Mouse (Mus musculus) embryonic facial prominence, embryonic 14.5 days (tissue): ENCODE data around the gene Npl. TPM values are rescaled to one million over a fixed set of nuclear protein-coding genes. Genes with fewer than 3 reads are reported as not detected.

ENCODE experiments used
- ATAC-seq: fragments of 200-750 bp; cut with Nextera tagmentation; 2 replicates; pipeline ENCODE4 v1.8.0; 2017; ENCODE audit warnings: low read depth, moderate number of reproducible peaks, moderate TSS enrichment
- DNase-seq: peaks from one replicate; pipeline ENCODE4 v3.0.0-alpha.2; 2015; ENCODE audit warnings: low spot score
- H3K27ac ChIP-seq: fragments of 300-500 bp; sonication (generic); replicated peaks from 2 replicates; pipeline ENCODE4 v1.5.1; 2014; ENCODE audit warnings: low read depth, mild to moderate bottlenecking, low read length, moderate library complexity
- H3K27me3 ChIP-seq: fragments of 300-500 bp; sonication (generic); replicated peaks from 2 replicates; pipeline ENCODE4 v1.6.1; 2014; ENCODE audit warnings: low read length; ENCODE audit not compliant: control insufficient read depth, insufficient read depth
- H3K36me3 ChIP-seq: fragments of 300-500 bp; sonication (generic); 2 replicates; pipeline ENCODE4 v1.6.1; 2014; ENCODE audit warnings: low read length, mixed read lengths; ENCODE audit not compliant: control insufficient read depth, insufficient read depth
- H3K4me1 ChIP-seq: fragments of 300-500 bp; sonication (generic); 2 replicates; pipeline ENCODE4 v1.6.1; 2014; ENCODE audit warnings: antibody characterized with exemption, low read length; ENCODE audit not compliant: control insufficient read depth, insufficient read depth
- H3K4me2 ChIP-seq: fragments of 300-500 bp; sonication (generic); 2 replicates; pipeline ENCODE4 v1.6.1; 2014; ENCODE audit warnings: low read depth, mild to moderate bottlenecking, low read length, moderate library complexity, mixed read lengths
- H3K4me3 ChIP-seq: fragments of 300-500 bp; sonication (generic); 2 replicates; pipeline ENCODE4 v1.5.1; 2014; ENCODE audit warnings: low read depth, mild to moderate bottlenecking, low read length
- H3K9ac ChIP-seq: fragments of 300-500 bp; sonication (generic); 2 replicates; pipeline ENCODE4 v1.6.1; 2014; ENCODE audit warnings: low read depth, mild to moderate bottlenecking, low read length, moderate library complexity, mixed read lengths
- H3K9me3 ChIP-seq: fragments of 300-500 bp; sonication (generic); 2 replicates; pipeline ENCODE4 v1.6.1; 2016; ENCODE audit warnings: low read length; ENCODE audit not compliant: control insufficient read depth
- WGBS: fragments of 180-500 bp; shearing (Covaris S2); extraction: QIAGEN DNeasy Blood & Tissue Kit; methylation state at CpG from one replicate; pipeline ENCODE4 v1.1.7; 2014; 5-methylcytosine and 5-hydroxymethylcytosine counted together
- polyA plus RNA-seq: library from polyadenylated mRNA; unstranded; fragments of >200 nt; fragmentation: Nextera tagmentation; extraction: Ambion mirVana; gene quantifications from 2 replicates; pipeline ENCODE4 v1.2.1, GENCODE M21; 2014

Gene Npl
- polyA plus RNA-seq = 14.9 and 15.4 TPM in 2 replicates

DNA sequence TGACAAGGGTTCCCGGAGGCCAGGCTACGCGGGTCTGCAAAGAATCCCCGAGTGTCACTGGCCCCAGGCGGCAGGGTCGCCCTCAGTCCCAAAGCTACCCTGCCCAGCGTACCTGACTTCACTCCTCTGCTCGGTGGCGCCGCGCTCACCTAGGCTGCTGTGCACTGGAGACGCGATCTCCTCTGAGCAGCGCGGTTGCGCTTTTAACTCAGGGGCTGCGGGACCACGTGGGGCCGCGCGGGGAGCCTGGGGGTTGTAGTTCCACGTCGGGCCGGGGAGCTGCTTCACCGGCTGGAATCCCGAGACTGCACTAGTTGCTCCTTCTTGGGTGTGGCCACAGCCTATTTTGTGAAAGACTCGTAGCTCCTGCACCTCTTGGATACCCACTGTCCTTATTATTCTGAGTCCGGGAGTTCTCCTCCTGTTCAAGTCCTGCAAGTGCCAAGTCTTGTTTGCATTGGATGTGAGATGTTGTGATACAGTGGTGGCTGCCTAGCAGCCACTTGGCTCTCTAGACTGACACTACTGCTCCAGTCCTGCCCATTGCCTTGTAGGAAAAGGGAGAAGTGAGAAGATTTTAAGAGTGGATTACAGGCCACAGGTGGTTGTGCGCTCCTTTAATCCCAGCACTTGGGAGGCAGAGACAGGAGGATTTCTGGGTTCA, at the start of gene Npl:
Gene Npl, minus strand, starts transcription at position 510 of the 664 bp plus-strand sequence.
- H3K4me2 ChIP-seq = peak within 1 kb of the TSS; percentile 72
- 5% methylated on average over 29 of the region's 29 CpGs for WGBS

DNA sequence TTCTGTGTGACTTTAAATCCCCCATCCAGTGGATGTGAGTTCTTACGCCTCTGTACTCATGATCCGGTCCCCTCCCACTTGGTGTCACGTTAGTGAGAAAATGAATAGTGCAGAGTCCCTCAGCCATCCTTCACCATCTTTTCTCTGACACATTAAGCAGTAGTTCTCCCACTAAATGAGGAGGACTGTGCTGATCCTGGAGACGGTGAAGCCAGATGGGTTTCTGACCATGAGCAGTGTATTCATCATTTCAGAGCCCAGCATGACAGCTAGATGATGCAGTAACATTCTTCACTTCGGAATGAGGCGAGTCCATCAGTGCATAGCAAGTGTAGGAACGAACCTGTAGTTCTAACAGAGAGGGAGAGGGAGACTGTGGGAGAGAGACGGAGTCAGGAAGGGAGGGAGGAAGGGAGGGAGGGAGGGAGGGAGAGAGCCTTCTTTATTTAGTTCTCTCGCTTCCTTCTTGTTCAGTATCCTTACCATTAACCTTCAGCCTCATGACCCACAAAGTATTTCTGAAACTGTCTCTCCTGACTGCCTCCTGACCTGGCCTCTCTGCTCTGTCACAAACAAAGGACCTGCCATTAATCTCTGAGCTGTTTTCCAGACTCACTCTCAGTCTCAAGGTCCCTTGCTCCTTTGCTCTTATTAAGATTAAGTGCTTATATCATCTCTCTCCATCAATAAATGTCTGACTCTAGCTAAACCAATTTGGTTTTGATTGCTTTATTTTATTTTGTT, 49.6 kb upstream of the Npl start:
- Histone ChIP-seq H3K9ac (no peak overlapping the region), H3K27ac (no peak overlapping the region; the same call in 1 of the 2 replicates), H3K4me1 (no peaks in the 10 kb centered on the region), H3K4me3 (no peak overlapping the region), H3K9me3 (no peaks in the 10 kb centered on the region), H3K4me2 (no peak overlapping the region), H3K27me3 (no peaks in the 10 kb centered on the region), H3K36me3 (no peaks in the 10 kb centered on the region)
- ATAC-seq = no peak
- DNase-seq = no peak
- 50% methylated on average over 8 of the region's 9 CpGs for WGBS

More for the DNA sequence above, at the start of gene Npl:
- H3K27ac ChIP-seq = no peak within 1 kb of the TSS
- DNase-seq (peak; percentile 86), ATAC-seq (peak; percentile 97)
- no peaks in the 10 kb centered on the region for H3K36me3 ChIP-seq
- H3K4me1 ChIP-seq = no peaks in the 10 kb centered on the region
- H3K27me3 ChIP-seq = no peaks in the 10 kb centered on the region
- H3K9me3 ChIP-seq = no peaks in the 10 kb centered on the region
- peak within 1 kb of the TSS; percentile 55 for H3K4me3 ChIP-seq
- H3K9ac ChIP-seq = peak within 1 kb of the TSS; percentile 72

DNA sequence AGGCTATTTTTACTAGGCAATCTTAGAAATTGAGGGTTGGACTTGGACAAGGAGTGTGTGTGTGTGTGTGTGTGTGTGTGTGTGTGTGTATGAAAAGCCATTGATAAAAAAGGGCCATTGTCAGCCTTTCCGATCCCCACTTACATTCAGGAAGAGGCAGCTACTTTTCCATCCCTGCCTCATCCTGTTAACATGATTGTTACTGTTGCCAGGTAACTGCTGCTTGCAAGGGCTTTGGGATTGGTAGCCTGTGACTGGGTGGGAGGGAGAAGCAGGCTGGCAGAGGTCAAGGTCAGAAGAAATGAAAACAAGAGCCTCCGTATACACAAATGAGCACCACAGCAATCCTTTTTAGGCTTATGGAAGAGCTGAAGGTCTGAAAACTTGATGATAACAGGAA, 48.9 kb upstream of the Npl start:
- ATAC-seq = peak; percentile 72; the same call in 1 of the 2 replicates
- H3K9me3 ChIP-seq = no peaks in the 10 kb centered on the region
- 18% methylated on average over 2 of the region's 2 CpGs for WGBS
- H3K27me3 ChIP-seq = no peaks in the 10 kb centered on the region
- no peaks in the 10 kb centered on the region for H3K4me1 ChIP-seq
- no peaks in the 10 kb centered on the region for H3K36me3 ChIP-seq
- DNase-seq = peak; percentile 83
- H3K4me2 ChIP-seq = no peak overlapping the region
- no peak overlapping the region for H3K4me3 ChIP-seq
- no peak overlapping the region for H3K9ac ChIP-seq
- no peak overlapping the region for H3K27ac ChIP-seq

- no peak overlapping the region for H3K4me3 ChIP-seq
- ATAC-seq (no peak), DNase-seq (no peak)
- no peak overlapping the region for H3K9ac ChIP-seq
- H3K27ac ChIP-seq = no peak overlapping the region
- H3K27me3 ChIP-seq = no peaks in the 10 kb centered on the region
- H3K4me1 ChIP-seq = no peaks in the 10 kb centered on the region
- H3K9me3 ChIP-seq = no peaks in the 10 kb centered on the region
- WGBS = 88% methylated on average over 2 of the region's 2 CpGs
- no peaks in the 10 kb centered on the region for H3K36me3 ChIP-seq
- H3K4me2 ChIP-seq = no peak overlapping the region
Measured at GRCm38 (mm10) chr1:153593678-153594077, 43.8 kb upstream of the Npl start.

- H3K9ac ChIP-seq = no peak overlapping the region
- WGBS = 69% methylated on average over 2 of the region's 2 CpGs
- ATAC-seq (no peak), DNase-seq (no peak)
- no peaks in the 10 kb centered on the region for H3K27me3 ChIP-seq
- H3K4me1 ChIP-seq = no peaks in the 10 kb centered on the region; the same call in 1 of the 2 replicates
- no peak overlapping the region for H3K4me2 ChIP-seq
- H3K9me3 ChIP-seq = no peaks in the 10 kb centered on the region
- H3K4me3 ChIP-seq = no peak overlapping the region
- H3K27ac ChIP-seq = no peak overlapping the region
- H3K36me3 ChIP-seq = no peaks in the 10 kb centered on the region
Measured at GRCm38 (mm10) chr1:153590176-153590734, 40.4 kb upstream of the Npl start.

DNA sequence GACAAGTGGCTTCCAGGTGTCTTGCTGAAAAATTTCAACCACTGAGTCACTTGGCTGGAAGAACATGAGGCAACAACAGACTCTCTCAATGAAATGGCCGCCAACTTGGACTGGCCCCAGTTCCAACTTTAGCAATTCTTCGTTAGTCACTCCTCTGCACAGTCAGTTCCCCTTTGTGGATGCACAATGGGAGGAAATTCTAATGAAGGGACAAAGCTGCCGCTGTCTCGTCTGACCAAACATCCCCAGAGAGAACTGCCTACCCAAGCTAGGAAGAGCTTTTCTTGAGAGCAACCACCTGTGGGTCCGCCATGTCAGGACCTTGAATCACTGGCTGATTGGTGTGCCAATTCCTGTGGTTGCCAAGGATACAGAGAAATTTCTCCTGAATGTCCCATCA, 38.1 kb upstream of the Npl start:
- H3K4me1 ChIP-seq = no peaks in the 10 kb centered on the region; the same call in 1 of the 2 replicates
- H3K4me3 ChIP-seq = no peak overlapping the region
- H3K36me3 ChIP-seq = no peaks in the 10 kb centered on the region
- WGBS = 80% methylated on average over 5 of the region's 5 CpGs
- H3K27me3 ChIP-seq = no peaks in the 10 kb centered on the region
- no peak overlapping the region for H3K27ac ChIP-seq
- H3K9me3 ChIP-seq = no peaks in the 10 kb centered on the region
- DNase-seq = no peak
- no peak for ATAC-seq
- H3K9ac ChIP-seq = no peak overlapping the region
- no peak overlapping the region for H3K4me2 ChIP-seq

DNA sequence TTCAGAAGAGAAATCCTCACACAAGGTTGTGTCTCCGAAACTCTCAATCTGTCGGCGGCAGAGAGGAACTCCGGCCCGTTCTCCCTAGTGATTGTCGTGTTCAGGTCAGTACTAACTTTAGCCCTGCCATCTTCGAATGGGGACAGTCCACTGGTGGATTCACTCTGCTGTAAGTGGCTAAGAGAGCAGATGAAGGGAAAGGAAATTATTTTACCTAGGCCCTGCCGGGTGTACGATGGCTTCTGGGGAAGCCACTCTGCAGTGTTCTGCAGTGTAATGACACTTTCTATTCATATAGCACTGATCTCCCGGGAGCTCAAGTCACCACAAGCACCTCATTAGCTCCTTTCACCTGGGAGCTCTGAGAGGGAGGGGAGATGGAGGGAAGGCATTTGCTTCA, 37.0 kb upstream of the Npl start:
- DNase-seq (no peak), ATAC-seq (no peak)
- Histone ChIP-seq H3K4me2 (no peak overlapping the region), H3K36me3 (no peaks in the 10 kb centered on the region), H3K4me1 (no peaks in the 10 kb centered on the region; the same call in 1 of the 2 replicates), H3K9me3 (no peaks in the 10 kb centered on the region), H3K27ac (no peak overlapping the region), H3K9ac (no peak overlapping the region), H3K27me3 (no peaks in the 10 kb centered on the region), H3K4me3 (no peak overlapping the region)
- whole genome bisulfite sequencing = 83% methylated on average over 10 of the region's 10 CpGs

DNA sequence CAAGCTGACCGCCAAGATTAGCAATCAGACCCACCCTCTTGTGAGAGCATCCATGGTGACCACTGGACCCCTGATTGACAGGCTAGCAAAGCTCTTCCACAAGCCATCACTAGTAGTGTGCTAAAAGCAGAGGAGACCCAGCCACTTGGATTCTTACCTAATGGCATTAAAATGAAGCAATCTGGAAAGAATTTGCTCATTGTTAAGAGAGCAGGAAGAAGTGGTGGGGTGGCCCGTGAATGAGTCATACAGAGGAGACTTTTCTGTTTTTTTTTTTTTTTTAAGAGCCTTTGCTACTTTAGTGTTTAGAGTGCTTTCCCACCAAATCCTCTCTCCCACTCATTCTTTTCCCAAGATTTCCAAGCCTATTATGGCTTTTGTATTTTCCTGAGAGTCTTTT, 35.9 kb upstream of the Npl start:
- Histone ChIP-seq H3K4me3 (no peak overlapping the region), H3K9ac (no peak overlapping the region), H3K4me1 (no peaks in the 10 kb centered on the region; the same call in 1 of the 2 replicates), H3K36me3 (no peaks in the 10 kb centered on the region), H3K27ac (no peak overlapping the region), H3K9me3 (no peaks in the 10 kb centered on the region), H3K27me3 (no peaks in the 10 kb centered on the region), H3K4me2 (no peak overlapping the region)
- ATAC-seq = 0 out of 2 replicates have a peak, but pooled peaks have one; percentile 33
- peak; percentile 63 for DNase-seq
- 63% methylated on average over 2 of the region's 2 CpGs for WGBS
